Mouse (Mus musculus) ES-Bruce4 (cell line): ENCODE data around the gene Cpn2. TPM values are rescaled to one million over a fixed set of nuclear protein-coding genes. Genes with fewer than 3 reads are reported as not detected.

Experiments
- H3K27ac ChIP-seq: 2 replicates; pipeline ENCODE4 v1.5.1; 2012; ENCODE audit warnings: low read length, inconsistent platforms; ENCODE audit not compliant: insufficient read depth
- H3K27me3 ChIP-seq: 2 replicates; pipeline ENCODE4 v1.6.1; 2012; ENCODE audit warnings: mild to moderate bottlenecking, low read length, inconsistent platforms; ENCODE audit not compliant: control insufficient read depth, poor library complexity, insufficient read depth, severe bottlenecking
- H3K36me3 ChIP-seq: 2 replicates; pipeline ENCODE4 v1.6.1; 2012; ENCODE audit warnings: inconsistent platforms, mild to moderate bottlenecking, low read length, moderate library complexity; ENCODE audit not compliant: control insufficient read depth, poor library complexity, insufficient read depth, severe bottlenecking
- H3K4me1 ChIP-seq: one replicate; pipeline ENCODE4 v1.8.1; 2011; ENCODE audit warnings: low read length; ENCODE audit not compliant: control insufficient read depth, insufficient read depth
- H3K4me3 ChIP-seq: 2 replicates; pipeline ENCODE4 v1.5.1; 2011; ENCODE audit warnings: low read depth, mild to moderate bottlenecking, low read length
- H3K9ac ChIP-seq: 2 replicates; pipeline ENCODE4 v1.6.1; 2012; ENCODE audit warnings: low read depth, mild to moderate bottlenecking, inconsistent platforms; ENCODE audit not compliant: poor library complexity, severe bottlenecking
- H3K9me3 ChIP-seq: replicated peaks from 2 replicates; pipeline ENCODE4 v1.6.1; 2012; ENCODE audit warnings: mild to moderate bottlenecking, low read length, inconsistent platforms; ENCODE audit not compliant: control insufficient read depth, poor library complexity, insufficient read depth, severe bottlenecking
- CTCF ChIP-seq: IDR thresholded peaks from one replicate; pipeline ENCODE4 v1.8.1; 2011; ENCODE audit warnings: low read depth, low read length
- EP300 ChIP-seq: IDR thresholded peaks from 2 replicates; pipeline ENCODE4 v1.6.1; 2011; ENCODE audit warnings: low read depth, low read length; ENCODE audit not compliant: insufficient read depth
- POLR2A ChIP-seq: IDR thresholded peaks from one replicate; pipeline ENCODE4 v1.8.1; 2011; ENCODE audit warnings: low read length; ENCODE audit not compliant: insufficient read depth
- polyA plus RNA-seq: library from polyadenylated mRNA; stranded (reverse); fragments of >200 nt; gene quantifications from 2 replicates; pipeline ENCODE4 v1.2.4, GENCODE M21; 2011; ENCODE audit warnings: low read depth; ENCODE audit not compliant: missing spikeins, insufficient read depth, insufficient read length

Cpn2 gene
- polyA plus RNA-seq, 1 experiment = not detected

- TF ChIP-seq EP300 (no peak), CTCF (no peak), POLR2A (no peak)
- Histone ChIP-seq H3K4me3 (no peak overlapping the region), H3K27me3 (no peaks in the 10 kb centered on the region), H3K27ac (no peak overlapping the region), H3K36me3 (no peaks in the 10 kb centered on the region), H3K9me3 (no peaks in the 10 kb centered on the region), H3K4me1 (peaks cover under 1% of the 10 kb centered on the region), H3K9ac (no peak overlapping the region)
Measured at GRCm38 (mm10) chr16:30273065-30273464, 5.8 kb upstream of the Cpn2 start.

DNA sequence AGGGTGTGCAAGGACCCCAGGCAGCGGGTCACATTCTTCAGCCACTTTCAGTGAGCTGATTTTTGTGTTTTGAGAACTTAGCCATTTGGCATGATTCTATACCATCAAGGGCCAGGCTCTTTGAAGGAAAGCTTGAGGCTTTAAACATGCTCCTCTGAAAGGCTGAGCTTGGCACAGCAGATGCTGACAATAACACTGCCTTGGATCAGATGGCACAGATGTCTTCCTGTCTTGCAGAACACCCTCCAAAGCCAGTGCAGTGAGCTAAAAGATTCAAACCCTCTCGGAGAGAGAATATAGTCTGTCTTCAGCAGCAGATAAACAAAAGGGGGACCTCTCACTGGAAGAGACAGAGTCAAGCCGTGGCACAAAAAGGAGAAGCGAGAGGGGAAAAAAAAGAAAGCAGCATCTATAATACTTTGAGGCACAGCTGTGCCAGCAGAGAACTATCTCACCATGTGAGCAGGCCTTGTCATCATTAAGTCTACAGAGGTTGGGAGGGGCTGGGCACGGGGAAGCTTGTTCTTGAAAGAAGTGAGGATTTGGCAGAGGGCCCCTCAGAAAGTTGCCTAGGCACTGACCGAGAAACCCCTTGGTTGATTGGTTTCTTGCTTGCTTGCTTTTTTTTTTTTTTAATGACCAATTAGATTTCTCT lies 4.8 kb upstream of the Cpn2 start:
- H3K9ac ChIP-seq = no peak overlapping the region
- TF ChIP-seq POLR2A = no peak
- no peak for TF ChIP-seq CTCF
- TF ChIP-seq EP300 = no peak
- H3K4me3 ChIP-seq = no peak overlapping the region
- no peak overlapping the region for H3K27ac ChIP-seq
- H3K9me3 ChIP-seq = no peaks in the 10 kb centered on the region
- H3K4me1 ChIP-seq = no peaks in the 10 kb centered on the region
- H3K27me3 ChIP-seq = no peaks in the 10 kb centered on the region
- no peaks in the 10 kb centered on the region for H3K36me3 ChIP-seq

DNA sequence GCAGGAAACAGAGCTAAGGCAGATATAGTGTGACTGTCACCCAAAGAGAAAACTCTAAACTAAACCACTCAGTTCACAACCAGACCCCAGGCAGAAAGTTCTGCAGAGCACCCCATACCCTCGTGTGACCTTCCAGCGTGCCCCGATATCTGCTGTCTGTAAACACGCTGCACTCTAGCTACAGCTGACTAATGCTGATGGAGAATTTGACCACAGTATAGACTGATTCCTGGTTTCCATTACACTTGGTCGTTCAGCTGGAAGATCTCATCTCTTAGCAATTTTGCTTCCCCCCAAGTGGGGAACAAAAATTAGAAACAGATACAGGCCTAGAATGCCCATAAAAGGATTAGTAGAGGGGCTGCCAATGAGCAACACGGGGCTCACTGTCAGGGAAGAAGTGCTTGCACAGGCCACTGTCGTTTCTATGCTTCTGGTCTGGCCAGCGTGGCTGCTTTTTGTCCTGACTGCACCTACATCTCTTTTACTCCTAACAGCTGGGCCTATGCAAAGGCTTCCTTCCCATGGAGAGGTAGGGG lies 4.0 kb upstream of the Cpn2 start:
- Histone ChIP-seq H3K27ac (no peak overlapping the region), H3K9ac (no peak overlapping the region), H3K9me3 (no peaks in the 10 kb centered on the region), H3K4me3 (no peak overlapping the region), H3K27me3 (no peaks in the 10 kb centered on the region), H3K4me1 (no peaks in the 10 kb centered on the region), H3K36me3 (no peaks in the 10 kb centered on the region)
- TF ChIP-seq EP300 (no peak), CTCF (no peak), POLR2A (no peak)

DNA sequence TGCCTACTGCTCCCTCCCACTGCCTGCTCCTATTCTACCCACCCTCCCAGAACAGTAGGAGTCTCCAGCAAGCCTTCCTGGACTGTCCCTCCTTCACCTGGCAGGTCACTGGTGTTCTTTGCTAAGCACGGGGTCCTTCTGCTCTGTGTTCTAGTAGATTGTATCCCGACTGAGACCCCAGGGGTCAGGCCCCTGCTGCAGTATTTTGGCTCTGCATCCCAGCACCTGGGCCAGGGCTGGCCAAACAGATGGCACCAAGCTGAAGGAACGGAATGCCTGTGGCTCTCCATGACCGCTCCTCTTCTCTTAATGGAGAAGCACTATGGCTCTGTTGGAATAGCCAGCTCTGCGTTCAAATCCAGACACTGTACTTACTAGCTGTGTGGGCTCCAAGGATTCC lies 738 bp downstream of the Cpn2 start:
- Histone ChIP-seq H3K36me3 (no peaks in the 10 kb centered on the region), H3K4me3 (no peak overlapping the region), H3K9me3 (no peaks in the 10 kb centered on the region), H3K27ac (no peak overlapping the region), H3K9ac (no peak overlapping the region), H3K4me1 (no peaks in the 10 kb centered on the region), H3K27me3 (no peaks in the 10 kb centered on the region)
- no peak for TF ChIP-seq EP300
- no peak for TF ChIP-seq POLR2A
- no peak for TF ChIP-seq CTCF

- TF ChIP-seq EP300 = no peak
- no peak for TF ChIP-seq CTCF
- TF ChIP-seq POLR2A = no peak
- no peaks in the 10 kb centered on the region for H3K9me3 ChIP-seq
- no peak overlapping the region for H3K9ac ChIP-seq
- no peaks in the 10 kb centered on the region for H3K4me1 ChIP-seq
- no peaks in the 10 kb centered on the region for H3K27me3 ChIP-seq
- no peak overlapping the region for H3K4me3 ChIP-seq
- no peaks in the 10 kb centered on the region for H3K36me3 ChIP-seq
- no peak overlapping the region for H3K27ac ChIP-seq
Measured at GRCm38 (mm10) chr16:30265611-30266010, 1.7 kb downstream of the Cpn2 start.

- H3K27ac ChIP-seq = no peak overlapping the region
- peaks cover 2% of the 10 kb centered on the region for H3K4me1 ChIP-seq
- no peak overlapping the region for H3K9ac ChIP-seq
- no peak overlapping the region for H3K4me3 ChIP-seq
- no peaks in the 10 kb centered on the region for H3K9me3 ChIP-seq
- no peaks in the 10 kb centered on the region for H3K36me3 ChIP-seq
- TF ChIP-seq EP300 (no peak), CTCF (no peak), POLR2A (no peak)
- no peaks in the 10 kb centered on the region for H3K27me3 ChIP-seq
Measured at GRCm38 (mm10) chr16:30263156-30263555, 4.1 kb downstream of the Cpn2 start.
